Mouse (Mus musculus) G1E (cell line): ENCODE data around the gene Jph2.

ENCODE experiments used
- CTCF ChIP-seq: IDR thresholded peaks from 2 replicates; pipeline ENCODE4 v1.5.1; 2012; ENCODE audit warnings: low read depth, low read length, inconsistent platforms, mixed read lengths
- GATA1 ChIP-seq: IDR thresholded peaks from 2 replicates; pipeline ENCODE4 v1.6.1; 2012; ENCODE audit warnings: borderline replicate concordance, low read length, inconsistent platforms, mixed read lengths
- TAL1 ChIP-seq: conservative IDR thresholded peaks from 2 replicates; pipeline ENCODE4 v1.6.1; 2012; ENCODE audit warnings: low read depth, low read length, inconsistent platforms, mixed read lengths

- TF ChIP-seq CTCF (no peak), TAL1 (no peak), GATA1 (no peak)
Observed at GRCm38 (mm10) chr2:163346497-163346896, 51.3 kb downstream of the Jph2 start.
